In the genomic region with DNA sequence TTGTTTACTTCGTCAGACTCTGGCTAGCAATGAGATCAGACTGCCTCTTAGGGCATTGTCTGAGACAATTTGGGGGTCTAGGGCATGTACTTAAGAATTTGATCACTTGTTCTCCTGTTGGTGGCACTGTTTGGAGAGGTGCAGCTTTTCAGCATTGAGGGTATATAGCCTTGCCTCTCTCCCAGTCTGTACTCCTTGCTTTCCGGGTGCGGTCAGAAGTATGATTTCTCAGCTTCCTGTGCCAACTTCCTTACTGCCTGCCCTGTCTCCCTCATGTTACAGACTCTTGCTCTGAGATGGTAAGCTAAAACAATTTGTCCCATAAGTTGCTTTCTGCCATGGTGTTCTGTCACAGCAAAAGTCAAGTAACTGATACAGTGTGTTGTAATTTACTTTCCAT, we compare ENCODE assay signal across 17 mouse cellular contexts.
A peak's percentile ranks its signal among the peaks of the same experiment; 100 is the strongest.
DNase-seq lines count a peak whose midpoint lies in the region; ATAC-seq and TF ChIP-seq lines count a peak whose summit lies in the region.
"Had no signal": no experiment of that assay in that cellular context is flagged by ENCODE, and none has a peak within 500 bp of the region (broad histone marks: within the 10 kb centered on the region; RNA-seq: fewer than 3 reads in every experiment).

No protein-coding gene starts in this region.

- TF ChIP-seq CTCF in MEL (IDR thresholded peaks at IDR 0.05 in 2 of 3, conservative IDR thresholded peaks at IDR 0.05 in 1 of 3; ENCODE audit: control insufficient read depth in 1 of 3, insufficient read depth in 1 of 3, low read depth in 2 of 3, low read length in 3 of 3, poor library complexity in 1 of 3, severe bottlenecking in 1 of 3): peak in 1 of 3 experiments; percentile 4; a peak in 1 of 6 replicates

- no peaks in the 10 kb centered on the region for H3K4me1 ChIP-seq in MEL (ENCODE audit: control insufficient read depth in 1 of 2, insufficient read depth in 2 of 2, low read length in 2 of 2)
- H3K4me1 ChIP-seq: embryonic facial prominence, embryonic 10.5 days; forebrain, embryonic 13.5 days; hindbrain, embryonic 15.5 days had no signal

- 0 out of 2 replicates have a peak, but pooled peaks have one; percentile 23 for ATAC-seq in frontal cortex, adult (ENCODE audit: low TSS enrichment)
- ATAC-seq in megakaryocyte, adult 5-6 weeks (ENCODE audit: poor library complexity, severe bottlenecking): peak; percentile 67
- ATAC-seq: forebrain, embryonic 13.5 days had no signal

- H3K79me2 ChIP-seq in MEL (ENCODE audit: control insufficient read depth, insufficient read depth, low read length, poor library complexity): no peaks in the 10 kb centered on the region

- no peak for TF ChIP-seq EP300 in MEL (IDR thresholded peaks at IDR 0.05; ENCODE audit: low read depth in 1 of 2, low read length in 2 of 2)

- TF ChIP-seq RAD21 in MEL (IDR thresholded peaks at IDR 0.05; ENCODE audit: low read depth, low read length): no peak

- no peak overlapping the region for H3K4me3 ChIP-seq in MEL (ENCODE audit: control insufficient read depth in 1 of 2, insufficient read depth in 1 of 2, low read depth in 2 of 2, low read length in 2 of 2)
- H3K4me3 ChIP-seq: embryonic facial prominence, embryonic 10.5 days; forebrain, embryonic 13.5 days; heart, embryonic 12.5 days; hindbrain, embryonic 15.5 days had no signal

- intact Hi-C loops in gastrocnemius, postnatal 36 days (cut with DNase I): no loop called here

- DNase-seq in frontal cortex, adult 2 months (ENCODE audit: extremely low spot score in 1 of 2, low spot score in 1 of 2): no peak
- DNase-seq in 416B (ENCODE audit: low read depth) (peak; percentile 26), MEL (ENCODE audit: low read depth, low spot score) (peak; percentile 3)
- DNase-seq in gastrocnemius, postnatal 36 days: no peak
- no peak for DNase-seq in thymus, adult 18-20 months
- DNase-seq: adrenal gland, postnatal 10 days; cerebellum, adult 11-12 months; cerebellum, adult 9-10 months; cerebellum, postnatal 36 days; gastrocnemius, postnatal 10 days had no signal

- H3K36me3 ChIP-seq in MEL (ENCODE audit: control insufficient read depth in 1 of 2, insufficient read depth in 2 of 2, low read length in 2 of 2): no peaks in the 10 kb centered on the region
- H3K36me3 ChIP-seq: embryonic facial prominence, embryonic 10.5 days; G1E; heart, embryonic 12.5 days; hindbrain, embryonic 15.5 days had no signal

- no peak for TF ChIP-seq POLR2A in MEL (IDR thresholded peaks at IDR 0.05; ENCODE audit: control insufficient read depth in 1 of 2, insufficient read depth in 1 of 2, low read depth in 1 of 2, low read length in 2 of 2, poor library complexity in 1 of 2)

- no peaks in the 10 kb centered on the region for H3K9me3 ChIP-seq in MEL (replicated peaks; ENCODE audit: insufficient read depth, low read length)
- H3K9me3 ChIP-seq: G1E; heart, embryonic 12.5 days; hindbrain, embryonic 15.5 days had no signal

- no peak overlapping the region for H3K27ac ChIP-seq in MEL (ENCODE audit: control insufficient read depth, low read depth, low read length)
- H3K27ac ChIP-seq: embryonic facial prominence, embryonic 10.5 days; forebrain, embryonic 13.5 days; hindbrain, embryonic 15.5 days had no signal

- H3K9ac ChIP-seq in MEL (ENCODE audit: control insufficient read depth, low read depth, low read length, poor library complexity, severe bottlenecking): no peak overlapping the region
- H3K9ac ChIP-seq: forebrain, embryonic 13.5 days; heart, embryonic 12.5 days; hindbrain, embryonic 15.5 days had no signal

- peaks cover 0 to 1% of the 10 kb centered on the region in 2 experiments; a peak in 1 of 4 replicates for H3K27me3 ChIP-seq in MEL (ENCODE audit: control insufficient read depth in 1 of 2, insufficient read depth in 2 of 2, low read length in 2 of 2)
- H3K27me3 ChIP-seq: forebrain, embryonic 13.5 days; heart, embryonic 12.5 days; hindbrain, embryonic 15.5 days had no signal

TF ChIP-seq in MEL, 35 proteins besides CTCF, POLR2A, EP300 and RAD21:
- no peak for TF ChIP-seq MYC (IDR thresholded peaks at IDR 0.05; ENCODE audit: low read depth, low read length)
- TF ChIP-seq BHLHE40 (IDR thresholded peaks at IDR 0.05; ENCODE audit: borderline replicate concordance, low read depth, low read length): no peak
- TF ChIP-seq CHD2 (IDR thresholded peaks at IDR 0.05; ENCODE audit: low read length): no peak
- no peak for TF ChIP-seq USF2 (IDR thresholded peaks at IDR 0.05; ENCODE audit: borderline replicate concordance in 1 of 2, insufficient read depth in 1 of 2, low read depth in 1 of 2, low read length in 2 of 2)
- no peak for TF ChIP-seq GATA1 (IDR thresholded peaks at IDR 0.05; ENCODE audit: low read depth, low read length)
- TF ChIP-seq E2F4 (IDR thresholded peaks at IDR 0.05; ENCODE audit: borderline replicate concordance, low read depth, low read length): no peak
- no peak for TF ChIP-seq TCF12 (IDR thresholded peaks at IDR 0.05; ENCODE audit: low read depth, low read length)
- TF ChIP-seq HCFC1 (IDR thresholded peaks at IDR 0.05; ENCODE audit: low read depth, low read length): no peak
- no peak for TF ChIP-seq ETS1 (IDR thresholded peaks at IDR 0.05; ENCODE audit: low read depth, low read length)
- no peak for TF ChIP-seq MAZ (IDR thresholded peaks at IDR 0.05; ENCODE audit: low read depth, low read length)
- no peak for TF ChIP-seq MAX (IDR thresholded peaks at IDR 0.05; ENCODE audit: low read length)
- TF ChIP-seq MAFK (IDR thresholded peaks at IDR 0.05; ENCODE audit: borderline replicate concordance, low read depth, low read length): no peak
- TF ChIP-seq ZC3H11A (IDR thresholded peaks at IDR 0.05; ENCODE audit: low read depth, low read length): no peak
- no peak for TF ChIP-seq POLR2AphosphoS5 (IDR thresholded peaks at IDR 0.05; ENCODE audit: borderline replicate concordance, low read depth, low read length)
- TF ChIP-seq NRF1 (IDR thresholded peaks at IDR 0.05; ENCODE audit: insufficient read depth, low read depth, low read length, poor library complexity, severe bottlenecking): no peak
- no peak for TF ChIP-seq RCOR1 (IDR thresholded peaks at IDR 0.05; ENCODE audit: low read depth, low read length)
- no peak for TF ChIP-seq TBP (IDR thresholded peaks at IDR 0.05; ENCODE audit: low read depth, low read length)

Comparison
In these comparisons a context has a peak if more than half of its experiments do, and no peak if none do; other contexts are left out.
1. DNase-seq: peak in 416B (single experiment) and MEL (single experiment); none in frontal cortex, adult 2 months (0 of 2), gastrocnemius, postnatal 36 days (0 of 2) and thymus, adult 18-20 months (0 of 2).